Mouse (Mus musculus) left cerebral cortex, postnatal 25 days (tissue): ENCODE results near the gene Havcr1. TPM values are rescaled to one million over a fixed set of nuclear protein-coding genes. Genes with fewer than 3 reads are reported as not detected.
"Not testable (repeated sequence)": the region's sequence is repeated elsewhere in the genome, so short reads cannot be mapped to it uniquely, and the experiment has no call there.

Experiments
- DNase-seq, 2 experiments: peaks; one replicate each; pipeline ENCODE4 v3.0.0; 2022; ENCODE audit warnings: low spot score in 2 of 2, mixed read lengths in 1 of 2
- intact Hi-C: fragments of 180-260 bp; cut with DNase I; formaldehyde crosslinking; loops from one replicate; pipeline ENCODE4 v1.15.1; 2025
- total RNA-seq, 2 experiments: library from RNA; stranded (reverse); gene quantifications; 2 replicates each; pipeline ENCODE4 v1.2.3; 2021

The Havcr1 gene
- not detected for total RNA-seq

DNA sequence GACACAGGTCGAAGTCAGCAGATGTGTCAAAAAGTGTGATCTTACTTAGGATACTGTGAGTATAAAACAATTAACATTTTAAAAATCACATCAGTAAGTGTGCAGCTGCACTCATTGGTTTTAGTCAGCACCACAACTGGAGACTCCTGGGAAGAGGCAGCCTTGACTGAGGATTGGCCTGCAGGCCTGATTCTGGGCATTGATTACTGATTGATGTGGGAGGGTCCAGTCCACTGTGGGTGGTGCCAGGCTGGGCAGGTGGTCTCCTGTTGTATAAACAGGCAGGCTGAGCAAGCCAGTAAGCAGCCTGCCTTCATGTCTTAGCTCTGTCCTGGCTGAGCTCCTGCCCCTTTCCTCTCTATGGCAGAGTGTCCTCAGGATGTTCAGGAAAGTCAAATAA lies at the start of gene Havcr1:
Gene Havcr1 (plus strand): TSS at position 5 of the 400 bp plus-strand sequence.
- DNase-seq, intact Hi-C loops: not testable (repeated sequence)

- intact Hi-C loops: no loop called here
- DNase-seq: no peak
Observed at GRCm38 (mm10) chr11:46690136-46690535, 44.7 kb upstream of the Havcr1 start.

GRCm38 (mm10) chr11:46695849-46696248 lies 39.0 kb upstream of the Havcr1 start:
- DNase-seq, intact Hi-C loops: not testable (repeated sequence)

GRCm38 (mm10) chr11:46697433-46698277 lies 37.2 kb upstream of the Havcr1 start:
- no peak for DNase-seq
- intact Hi-C loops: no loop called here

DNA sequence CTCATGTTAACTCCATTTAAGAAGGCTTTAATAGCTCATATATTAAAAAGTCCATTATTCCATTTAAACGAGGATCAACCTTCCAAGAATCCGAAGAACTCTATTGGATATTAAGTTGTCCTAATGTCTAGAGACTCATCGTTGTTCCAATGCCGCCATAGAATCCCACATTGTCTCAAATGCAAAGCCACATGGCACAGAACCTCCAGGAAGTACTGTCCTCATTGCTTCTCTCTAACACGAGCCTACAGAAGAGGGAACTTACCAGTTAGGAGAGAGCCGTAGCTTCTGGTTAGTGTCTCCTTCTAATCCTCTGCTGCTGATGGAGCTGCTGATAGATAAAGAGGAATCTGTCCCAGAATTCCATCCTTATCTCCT lies 36.6 kb upstream of the Havcr1 start:
- DNase-seq: no peak
- intact Hi-C loops: no loop called here

- intact Hi-C loops: no loop called here
- DNase-seq: no peak
Observed at GRCm38 (mm10) chr11:46698830-46699229, 36.0 kb upstream of the Havcr1 start.

DNA sequence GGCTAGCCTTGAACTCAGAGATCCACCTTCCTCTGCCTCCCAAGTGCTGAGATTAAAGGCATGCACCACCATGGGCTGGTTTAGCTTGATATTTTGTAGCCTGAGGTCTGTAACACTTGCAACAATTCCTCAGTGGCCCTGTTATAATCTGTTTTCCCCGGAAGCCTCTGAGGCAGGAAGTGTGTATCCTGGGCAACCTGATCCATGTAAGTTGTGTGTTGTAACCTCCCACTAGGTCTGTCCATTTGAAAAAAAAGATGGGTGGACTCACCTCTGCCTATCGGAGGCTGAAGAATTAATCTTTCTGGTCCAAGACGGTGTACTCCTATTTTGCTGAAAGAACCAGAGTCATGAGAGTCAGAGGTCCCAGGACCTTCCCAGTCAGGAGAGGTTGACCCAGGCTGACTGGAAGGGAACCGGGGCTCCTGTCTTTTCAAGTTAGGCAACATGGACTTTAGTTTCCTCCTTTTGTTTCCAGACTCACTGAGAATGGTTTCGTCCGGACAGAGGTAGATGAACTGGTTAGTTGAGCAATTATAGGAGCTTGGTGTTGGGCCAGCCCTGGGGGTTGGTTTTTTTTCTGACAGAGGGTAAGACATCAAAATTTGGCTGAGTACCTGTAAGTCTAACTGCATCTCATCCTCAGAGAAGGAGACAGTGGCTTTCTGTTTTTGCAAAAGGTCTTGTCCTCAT lies 28.1 kb upstream of the Havcr1 start, which contains the start of gene Timd2:
Gene Timd2 (minus strand): TSS at position 398 of the 693 bp plus-strand sequence.
- intact Hi-C loops: no loop called here
- no peak for DNase-seq

GRCm38 (mm10) chr11:46731541-46732070 lies 3.3 kb upstream of the Havcr1 start:
- intact Hi-C loops: loop anchor here (5.0 kb wide), 1 partner anchor 284 kb away; no protein-coding TSS in a partner anchor
- DNase-seq: no peak

GRCm38 (mm10) chr11:46733242-46733789 lies 1.6 kb upstream of the Havcr1 start:
- peak; percentile 30 to 57 for DNase-seq
- intact Hi-C loops: loop anchor here (5.0 kb wide), 1 partner anchor 286 kb away; no protein-coding TSS in a partner anchor

- no peak for DNase-seq
- intact Hi-C loops: loop anchor here (5.0 kb wide), 1 partner anchor 287 kb away; no protein-coding TSS in a partner anchor
Observed at GRCm38 (mm10) chr11:46734617-46735016, 263 bp upstream of the Havcr1 start.

DNA sequence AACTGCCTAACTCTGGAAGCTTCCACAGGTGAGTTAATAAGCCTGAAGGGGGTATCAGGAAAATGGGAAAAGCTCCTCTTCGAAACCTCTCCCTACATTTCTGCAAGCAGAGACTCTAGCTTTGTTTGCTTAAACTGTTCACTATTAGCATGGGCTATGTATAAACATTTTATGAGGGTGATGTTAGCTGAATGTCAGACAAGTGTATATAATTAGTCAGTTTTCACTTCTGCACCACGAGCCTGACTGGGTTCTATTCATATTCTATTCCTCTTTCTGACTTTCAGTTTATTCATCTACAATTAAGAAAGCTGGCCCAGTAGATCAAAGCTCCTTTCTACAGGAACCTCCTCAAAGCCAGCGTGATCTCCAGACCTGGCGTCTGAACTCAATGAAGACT lies 4.6 kb downstream of the Havcr1 start:
- no peak for DNase-seq
- intact Hi-C loops: no loop called here

DNA sequence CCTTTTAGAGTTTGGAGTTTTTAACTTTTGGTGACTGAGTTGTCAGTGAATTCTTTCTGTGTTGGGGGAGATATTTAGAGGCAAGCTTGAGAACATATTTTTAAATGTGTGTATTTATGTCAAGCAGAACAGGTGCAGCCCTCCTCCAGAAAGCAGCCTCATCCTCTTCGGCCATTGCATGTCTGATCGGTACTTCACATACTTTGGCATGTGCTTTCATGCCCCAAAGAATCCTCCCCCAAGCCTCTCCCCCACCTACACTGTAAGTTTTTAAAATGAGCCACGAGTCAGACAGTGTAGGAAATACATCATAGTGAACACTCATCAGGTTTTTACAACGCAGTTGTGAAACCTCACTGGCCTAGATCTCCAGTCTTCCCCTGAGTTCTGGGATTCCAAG lies 6.0 kb downstream of the Havcr1 start:
- intact Hi-C loops: no loop called here
- peak in 1 of 2 experiments; percentile 14 for DNase-seq

GRCm38 (mm10) chr11:46741716-46742115 lies 6.8 kb downstream of the Havcr1 start:
- intact Hi-C loops: no loop called here
- no peak for DNase-seq

DNA sequence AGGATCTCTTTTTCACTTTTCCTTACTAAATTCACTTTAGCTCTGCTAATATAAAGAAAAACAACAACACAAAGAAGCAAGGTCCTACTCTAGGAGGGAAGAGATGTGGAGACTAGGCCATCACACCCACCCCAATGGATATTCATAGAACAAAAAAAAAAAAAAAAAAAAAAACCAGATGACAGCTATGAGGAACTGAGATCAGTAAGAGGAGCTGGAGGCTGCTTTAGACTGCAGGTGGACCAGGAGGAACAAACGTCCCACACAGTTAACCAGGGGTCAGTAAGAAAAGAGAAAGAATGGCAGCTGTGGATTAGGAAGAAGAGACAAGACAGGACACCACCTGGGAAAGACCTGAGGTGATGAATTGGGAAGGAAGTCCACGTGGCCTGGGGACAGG lies 13.1 kb downstream of the Havcr1 start:
- intact Hi-C loops: no loop called here
- DNase-seq: no peak

DNA sequence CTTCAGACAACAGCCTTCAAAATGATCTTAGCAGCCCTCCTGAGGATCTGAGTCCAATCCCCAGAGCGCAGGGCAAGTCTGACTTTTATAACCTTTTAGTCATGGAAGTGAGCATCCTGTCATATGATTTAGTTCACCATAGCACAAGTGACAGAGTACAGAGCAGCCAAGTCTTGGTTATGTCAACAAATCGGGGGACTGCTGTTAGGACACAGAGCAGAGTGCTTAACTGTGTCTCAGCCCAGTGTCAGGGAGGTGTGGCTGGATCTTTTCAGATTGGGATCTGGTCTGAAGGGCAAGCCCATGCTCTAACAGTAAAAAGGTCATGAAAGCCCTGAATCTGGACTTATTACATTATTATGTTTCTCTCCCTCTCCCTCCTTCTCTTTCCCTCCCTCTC lies 18.8 kb downstream of the Havcr1 start:
- intact Hi-C loops: no loop called here
- no peak for DNase-seq

GRCm38 (mm10) chr11:46754669-46755068 lies 19.8 kb downstream of the Havcr1 start:
- no peak for DNase-seq
- intact Hi-C loops: no loop called here

DNA sequence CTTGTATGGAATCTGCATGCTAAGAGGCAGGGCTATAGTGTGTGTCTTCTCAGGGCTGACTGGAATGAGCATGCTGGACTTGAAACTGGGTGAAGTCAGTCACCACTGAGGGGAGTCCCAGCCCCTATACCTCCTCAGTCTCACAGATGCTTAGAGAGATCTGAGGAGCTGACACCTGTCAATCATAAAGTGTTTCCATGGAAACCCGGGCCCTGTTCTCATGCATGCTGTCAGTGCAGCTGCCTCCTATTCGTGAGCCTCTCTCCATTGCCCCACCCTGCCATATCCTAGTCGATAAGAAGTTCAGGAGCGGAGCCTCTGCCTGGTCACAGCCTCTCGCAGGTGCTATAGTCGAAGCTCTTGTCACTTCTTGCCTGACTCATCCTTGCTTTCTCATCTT lies 20.8 kb downstream of the Havcr1 start:
- DNase-seq: not testable (repeated sequence)

GRCm38 (mm10) chr11:46776879-46777278 lies 42.0 kb downstream of the Havcr1 start:
- intact Hi-C loops: no loop called here
- no peak for DNase-seq

More for the DNA sequence above, 20.8 kb downstream of the Havcr1 start:
- intact Hi-C loops: not testable (repeated sequence)

DNA sequence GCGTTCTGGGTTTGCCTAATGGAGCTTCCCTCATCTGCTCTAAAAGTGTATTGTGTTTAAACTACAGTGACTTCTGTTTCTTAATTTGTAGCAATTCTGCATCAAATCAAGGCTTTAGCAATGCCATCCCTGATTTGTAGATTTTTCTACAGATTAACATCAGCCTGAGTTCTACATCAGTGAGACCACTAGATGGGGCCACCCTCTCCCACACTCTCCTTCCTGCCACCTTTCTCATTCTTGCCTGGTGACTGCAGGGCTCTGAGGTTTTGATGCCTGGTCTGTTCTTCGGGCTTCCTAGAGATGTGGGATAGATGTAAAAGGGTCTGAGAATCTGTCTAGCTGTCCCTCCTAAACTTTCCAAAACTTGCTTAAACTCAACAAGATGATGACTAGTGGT lies 44.9 kb downstream of the Havcr1 start:
- intact Hi-C loops: no loop called here

GRCm38 (mm10) chr11:46804440-46804839 lies 69.6 kb downstream of the Havcr1 start:
- no peak for DNase-seq
- intact Hi-C loops: no loop called here

More for the DNA sequence above, 44.9 kb downstream of the Havcr1 start:
- DNase-seq: no peak
